Mouse (Mus musculus) adrenal gland, adult 18-20 months (tissue): Measurements from ENCODE around the gene Rnase9. TPM values are rescaled to one million over a fixed set of nuclear protein-coding genes. Genes with fewer than 3 reads are reported as not detected.
"Not testable (repeated sequence)": the region's sequence is repeated elsewhere in the genome, so short reads cannot be mapped to it uniquely, and the experiment has no call there.

Source experiments
- DNase-seq, 2 experiments: peaks; one replicate each; pipeline ENCODE4 v3.0.0; 2021 to 2022; ENCODE audit warnings: low spot score in 2 of 2
- total RNA-seq, 2 experiments: library from RNA; stranded (reverse); gene quantifications; 1 replicate in 1 of 2; 2 replicates in 1 of 2; pipeline ENCODE4 v1.2.3; 2021

The Rnase9 gene
- total RNA-seq, 2 experiments from 2014 or later: not detected

- no peak for DNase-seq
Observed at GRCm38 (mm10) chr14:51051941-51052340, 10.3 kb upstream of the Rnase9 start.

GRCm38 (mm10) chr14:51050063-51050462 lies 8.4 kb upstream of the Rnase9 start, which contains the start of gene Rnase11:
TSS of gene Rnase11 (minus strand) at chr14:51050163.
- no peak for DNase-seq

GRCm38 (mm10) chr14:51047846-51048245 lies 6.2 kb upstream of the Rnase9 start:
- DNase-seq: no peak

GRCm38 (mm10) chr14:51036214-51036613 lies 5.5 kb downstream of the Rnase9 start:
- DNase-seq: no peak

DNA sequence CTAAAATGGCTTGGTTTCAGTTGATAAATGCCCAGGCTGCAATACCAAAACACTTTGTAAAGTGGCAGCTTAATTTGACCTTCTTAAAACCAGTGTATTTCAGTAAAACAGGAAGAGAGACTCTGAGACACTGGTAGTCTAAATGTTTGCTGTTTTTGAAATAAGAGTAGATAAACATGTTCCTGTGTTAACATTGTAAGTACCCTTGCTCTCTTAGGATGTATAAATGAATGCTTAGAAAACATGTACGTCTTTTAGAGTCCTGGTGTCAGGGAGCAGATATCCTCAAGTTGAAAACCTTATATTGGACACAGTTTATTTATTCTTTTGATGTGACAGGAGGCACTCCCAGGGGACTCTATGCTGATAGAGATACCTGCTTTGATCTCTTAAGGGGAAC lies 6.5 kb downstream of the Rnase9 start:
- no peak for DNase-seq

DNA sequence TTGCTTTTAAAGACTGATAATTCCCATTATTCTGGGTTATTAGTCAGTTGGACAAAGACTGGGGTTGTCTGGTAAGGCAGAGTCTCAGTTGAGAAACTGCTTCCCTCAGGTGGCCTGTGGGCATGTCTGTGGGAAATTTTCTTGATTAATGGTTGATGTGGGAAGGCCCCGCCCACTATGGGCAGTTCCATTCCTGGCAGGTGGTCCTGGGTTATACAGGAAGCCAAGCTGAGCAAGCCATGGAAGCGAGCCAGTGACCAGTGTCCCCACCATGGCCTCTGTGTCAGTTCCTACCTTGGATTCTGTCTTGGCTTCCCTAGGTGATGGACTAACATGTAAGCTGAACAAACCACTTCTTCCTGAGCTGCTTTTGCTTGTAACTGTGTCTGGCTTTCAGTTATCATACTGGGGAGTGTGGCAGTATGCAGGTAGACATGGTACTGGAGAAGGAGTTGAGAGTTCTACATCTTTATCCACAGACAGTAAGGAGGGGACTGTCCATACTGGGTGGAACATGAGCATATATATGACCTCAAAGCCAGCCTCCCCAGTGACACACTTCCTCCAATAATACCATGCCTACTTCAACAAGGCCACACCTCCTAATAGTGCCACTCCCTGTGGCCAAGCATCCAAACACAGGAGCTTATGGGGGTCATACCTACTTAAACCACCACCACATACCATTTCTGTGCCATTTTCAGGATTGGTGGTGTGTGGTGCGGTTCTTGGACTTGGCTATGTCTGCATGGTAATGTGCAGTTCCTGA lies 14.1 kb downstream of the Rnase9 start:
- no peak for DNase-seq

DNA sequence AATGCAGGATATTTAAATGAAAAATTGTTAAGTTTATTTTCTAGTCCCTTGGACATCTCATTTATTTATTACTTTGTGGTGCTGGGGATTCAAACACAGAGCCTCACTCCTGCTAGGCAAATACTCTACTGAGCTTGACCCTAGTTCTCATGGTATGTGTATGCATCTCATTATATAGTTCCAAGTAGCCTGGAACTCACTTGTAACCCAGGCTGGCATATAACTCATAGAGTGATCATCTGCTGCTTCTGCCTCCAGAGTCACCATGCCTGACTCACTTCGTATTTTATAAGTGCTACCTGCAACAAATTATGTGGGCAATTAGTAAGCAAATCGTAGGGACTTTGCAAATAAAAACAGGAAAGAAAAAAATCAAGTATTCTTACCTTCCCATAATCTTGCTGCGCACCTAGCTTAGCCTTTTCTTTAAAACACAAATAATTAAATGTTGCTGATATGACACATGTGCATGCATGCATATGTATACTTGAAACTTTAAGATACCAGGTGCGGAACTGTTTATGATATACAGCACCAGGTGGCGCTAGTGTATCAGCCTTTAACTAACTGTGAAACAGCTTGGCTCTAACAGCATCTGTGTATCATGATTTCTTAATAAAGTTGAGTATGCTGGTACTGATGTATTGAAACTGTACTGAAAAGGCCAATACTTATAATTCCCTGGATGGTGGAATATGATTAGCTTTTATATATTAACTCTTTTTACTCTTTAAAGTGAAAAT lies 15.1 kb downstream of the Rnase9 start:
- peak; percentile 43 to 44 for DNase-seq

DNA sequence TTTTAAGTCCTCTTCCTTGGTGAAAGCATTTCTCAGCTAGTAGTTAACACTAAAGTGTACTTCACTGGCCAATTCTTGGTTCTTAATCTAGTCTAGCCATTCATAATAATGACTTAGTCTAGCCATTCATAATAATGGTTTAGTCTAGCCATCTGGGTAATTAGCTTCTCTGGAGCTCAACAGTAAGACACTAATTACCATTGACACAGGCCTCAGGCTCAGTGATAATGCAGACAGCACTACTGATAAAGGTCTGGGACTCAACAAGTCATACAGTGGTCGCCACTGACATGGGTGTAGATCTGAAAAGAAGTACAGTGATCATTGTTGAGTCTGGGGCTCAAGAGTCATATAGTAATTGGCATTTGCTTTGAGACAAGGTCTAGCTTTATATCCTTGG lies 16.8 kb downstream of the Rnase9 start:
- DNase-seq: no peak

DNA sequence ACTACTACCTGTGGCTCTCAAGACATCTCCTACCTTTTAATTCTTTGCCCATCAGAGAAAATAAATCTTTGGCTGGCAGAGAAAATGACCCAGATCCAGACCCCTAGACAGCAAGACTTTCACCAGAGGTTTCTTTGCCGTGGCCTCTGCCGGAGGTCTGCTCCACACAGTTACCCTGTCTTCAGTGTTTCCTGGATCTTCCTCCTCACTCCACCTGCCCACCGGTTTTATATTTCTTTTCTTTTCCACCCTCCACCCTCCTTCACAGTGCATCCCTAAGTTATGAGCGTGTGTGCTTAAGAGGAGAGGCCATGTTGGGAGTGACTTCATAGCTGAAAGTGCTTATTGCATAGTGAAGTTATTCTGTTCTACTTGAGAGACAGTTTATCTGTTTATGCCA lies 18.2 kb downstream of the Rnase9 start:
- DNase-seq: no peak

DNA sequence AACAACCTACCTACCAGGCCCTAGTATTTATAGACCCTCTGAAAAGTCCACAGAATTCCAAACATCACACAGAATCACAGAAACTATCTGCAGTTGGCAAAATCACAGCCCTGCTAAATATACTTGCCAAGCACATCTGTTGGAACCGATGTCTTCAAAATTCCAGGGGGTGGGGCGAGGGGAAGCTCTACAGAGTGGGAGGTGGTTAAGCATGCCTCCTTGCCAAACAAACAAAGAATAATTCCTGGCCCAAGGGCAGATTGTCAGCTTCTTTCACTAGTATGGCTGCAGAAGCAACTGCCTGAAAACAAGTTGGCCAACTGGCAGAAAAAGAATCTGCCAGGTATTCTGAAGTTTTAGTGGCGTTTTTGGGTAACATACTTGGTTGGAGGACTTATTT lies 24.4 kb downstream of the Rnase9 start:
- no peak for DNase-seq

DNA sequence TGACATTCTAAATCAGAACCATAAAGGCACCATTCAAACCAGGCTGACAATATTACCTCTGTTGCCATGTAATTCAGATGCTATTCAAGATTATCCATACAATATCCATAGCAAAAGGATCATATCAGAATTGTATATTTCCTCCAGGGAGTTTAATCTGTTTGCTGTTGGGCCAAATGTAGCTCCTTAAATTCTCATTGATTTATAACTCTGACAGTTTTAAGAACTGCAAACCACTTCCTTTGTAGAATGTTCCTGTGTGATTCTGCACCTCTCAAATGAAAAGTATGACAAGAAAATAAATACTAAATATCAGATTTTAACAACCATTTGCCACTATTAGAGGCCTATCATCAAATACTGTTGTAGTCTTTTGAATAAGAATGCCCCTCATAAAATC lies 25.9 kb downstream of the Rnase9 start:
- DNase-seq: no peak

- DNase-seq: not testable (repeated sequence)
Observed at GRCm38 (mm10) chr14:51014724-51015123, 26.9 kb downstream of the Rnase9 start.

DNA sequence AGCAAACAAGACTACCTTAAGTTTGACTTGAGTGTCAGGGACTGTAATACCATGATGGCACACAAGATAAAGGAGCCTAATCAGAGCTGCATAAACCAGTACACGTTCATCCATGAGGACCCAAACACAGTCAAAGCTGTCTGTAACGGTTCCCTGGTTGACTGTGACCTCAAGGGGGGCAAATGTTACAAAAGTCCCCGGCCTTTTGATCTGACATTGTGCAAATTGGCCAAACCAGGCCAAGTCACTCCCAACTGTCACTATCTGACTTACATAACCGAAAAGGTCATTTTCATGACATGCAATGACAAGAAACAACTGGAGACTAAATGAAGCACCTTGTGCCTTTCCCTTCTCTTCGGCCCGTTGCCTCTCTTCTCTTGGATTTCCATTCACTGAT lies 32.1 kb downstream of the Rnase9 start:
- no peak for DNase-seq

GRCm38 (mm10) chr14:51008781-51009180 lies 32.9 kb downstream of the Rnase9 start:
- no peak for DNase-seq

DNA sequence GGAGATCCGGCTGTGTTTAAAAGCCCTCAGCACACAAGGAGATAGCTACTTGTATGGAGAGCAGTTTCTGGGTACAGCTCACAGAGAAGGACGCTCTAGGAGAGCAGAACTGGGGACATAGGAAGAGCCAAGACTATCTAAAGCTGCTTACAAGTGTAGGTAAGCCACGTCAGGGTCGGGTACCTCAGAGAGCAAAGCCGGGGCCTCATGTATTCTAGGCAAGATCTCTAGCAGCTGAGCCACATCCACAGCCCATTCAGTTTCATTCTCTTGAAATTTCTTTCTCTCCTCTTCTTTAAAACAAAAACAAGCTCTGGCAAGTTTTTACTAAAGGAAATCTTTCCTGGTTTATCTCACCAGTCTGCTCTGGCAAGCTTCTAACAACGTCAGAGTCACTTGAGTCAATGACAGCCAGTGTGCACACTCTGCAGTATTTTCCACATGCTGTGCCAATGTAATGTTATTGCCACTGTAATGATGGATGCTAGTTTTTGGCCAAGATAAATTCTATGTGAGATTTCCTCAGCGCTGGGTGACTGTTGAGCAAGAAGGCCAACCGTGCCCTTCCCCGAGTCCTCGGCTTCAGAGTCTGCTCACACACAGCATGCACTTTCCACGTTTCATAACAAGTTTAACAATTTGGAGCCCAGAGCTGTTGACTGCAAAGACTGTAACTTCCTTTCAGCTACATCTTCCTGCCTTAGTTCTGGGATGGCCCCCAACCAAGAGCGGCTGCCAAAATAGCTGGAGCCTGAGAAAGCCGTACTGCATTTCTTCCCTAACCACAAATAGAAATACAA lies 33.6 kb downstream of the Rnase9 start:
- peak in 1 of 2 experiments; percentile 16 for DNase-seq

GRCm38 (mm10) chr14:51007152-51007801 lies 34.4 kb downstream of the Rnase9 start, which contains the start of gene Rnase10:
TSS of gene Rnase10 (plus strand) at chr14:51007751.
- DNase-seq: no peak

- DNase-seq: no peak
Observed at GRCm38 (mm10) chr14:50997999-50998666, 43.5 kb downstream of the Rnase9 start.

DNA sequence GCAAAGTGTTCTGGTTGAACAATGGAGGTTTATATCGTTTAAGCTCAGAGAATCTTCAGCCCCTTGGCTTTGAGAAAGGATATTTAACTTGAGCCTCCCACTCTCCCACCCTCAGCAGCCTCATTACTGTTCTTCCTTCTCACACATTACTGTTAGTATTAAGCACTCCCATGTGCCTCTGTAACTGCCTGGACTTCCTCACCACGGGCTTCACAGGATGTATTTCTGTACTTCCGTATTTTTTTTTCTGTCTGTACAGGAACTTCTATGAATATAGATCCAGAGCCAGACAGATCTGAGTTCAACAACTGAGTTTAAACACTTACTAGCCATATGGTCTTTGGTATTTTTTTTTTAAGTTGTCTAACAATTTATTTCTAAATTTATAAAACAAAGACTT lies 44.6 kb downstream of the Rnase9 start:
- DNase-seq: no peak

DNA sequence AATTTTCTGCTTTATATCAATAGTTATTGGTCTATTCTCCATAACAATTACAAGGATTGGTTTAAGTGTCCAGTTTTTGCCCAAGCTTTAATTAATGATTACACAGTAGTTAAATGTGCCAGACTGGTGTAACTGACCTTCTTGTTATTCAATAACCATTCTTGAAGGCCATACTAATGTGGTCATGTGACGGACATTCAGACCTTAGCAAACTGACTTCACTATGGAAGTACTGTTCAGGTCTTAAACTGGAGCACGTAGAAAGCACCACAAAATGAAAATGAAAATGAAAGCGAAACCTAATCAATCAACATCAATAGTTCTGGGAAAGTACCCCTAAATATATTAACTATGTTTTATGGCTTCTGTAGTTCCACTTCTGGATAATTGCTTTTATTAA lies 50.6 kb downstream of the Rnase9 start:
- no peak for DNase-seq
